ENCODE assay signal across 21 mouse cellular contexts in the genomic region with DNA sequence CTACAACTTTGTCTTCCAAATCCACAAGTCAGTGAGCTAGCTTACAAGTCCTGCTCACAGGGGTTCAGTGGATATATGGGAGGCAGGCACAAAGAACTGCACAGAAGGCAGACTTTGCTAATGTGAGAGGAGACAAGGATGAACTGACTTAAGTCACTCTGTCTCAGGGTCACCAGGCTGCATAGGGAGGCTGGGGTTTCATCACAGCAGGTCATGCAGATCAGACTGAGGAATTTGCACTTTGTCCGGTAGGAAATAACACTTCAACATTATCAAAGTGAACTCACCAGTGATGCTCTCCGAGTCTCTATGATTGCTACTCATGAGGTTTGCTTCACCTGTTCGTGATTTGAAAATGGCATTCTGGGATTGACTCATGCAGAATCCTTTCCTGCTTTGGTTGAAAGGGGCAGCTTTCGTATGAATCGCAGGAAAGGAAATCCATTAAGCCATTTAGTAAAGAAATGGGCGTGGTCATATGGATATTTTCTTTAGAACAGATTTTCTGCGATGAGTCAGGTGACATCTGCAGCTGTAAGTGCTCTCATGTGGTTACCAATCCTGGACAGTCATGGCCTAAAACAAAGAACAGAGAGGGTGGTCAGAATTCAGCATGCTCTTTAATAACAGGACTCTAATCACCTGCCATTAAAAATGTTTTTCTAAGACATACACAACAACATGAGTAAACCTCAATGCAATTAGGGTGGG. TPM values are rescaled to one million over a fixed set of nuclear protein-coding genes. Genes with fewer than 3 reads are reported as not detected.
DNase-seq lines count a peak whose midpoint lies in the region; ATAC-seq and TF ChIP-seq lines count a peak whose summit lies in the region.
"Had no signal": no experiment of that assay in that cellular context is flagged by ENCODE, and none has a peak within 500 bp of the region (broad histone marks: within the 10 kb centered on the region; RNA-seq: fewer than 3 reads in every experiment).

No protein-coding gene starts in this region.

- TF ChIP-seq CTCF in heart, adult 2 months (IDR thresholded peaks at IDR 0.05), result no peak

- no peak for TF ChIP-seq EP300 in heart, adult 2 months (IDR thresholded peaks at IDR 0.05; ENCODE audit: insufficient read depth, low read depth, low read length)

- H3K4me2 ChIP-seq in heart, embryonic 12.5 days, result no peak overlapping the region
- no peak overlapping the region for H3K4me2 ChIP-seq in kidney, embryonic 16.5 days (replicated peaks; ENCODE audit: low read depth, low read length)
- H3K4me2 ChIP-seq: forebrain, embryonic 15.5 days; hindbrain, embryonic 15.5 days; midbrain, embryonic 13.5 days; neural tube, embryonic 13.5 days had no signal

- no peaks in the 10 kb centered on the region for H3K9me3 ChIP-seq in heart, embryonic 12.5 days (replicated peaks)
- no peaks in the 10 kb centered on the region for H3K9me3 ChIP-seq in kidney, embryonic 16.5 days (ENCODE audit: low read length)
- H3K9me3 ChIP-seq: forebrain, embryonic 15.5 days; hindbrain, embryonic 15.5 days; limb, embryonic 10.5 days; midbrain, embryonic 13.5 days; neural tube, embryonic 13.5 days had no signal

- peak overlapping the region; percentile 48 for H3K27ac ChIP-seq in heart, adult 2 months
- H3K27ac ChIP-seq in heart, embryonic 12.5 days (ENCODE audit: poor library complexity, severe bottlenecking), result no peak overlapping the region
- H3K27ac ChIP-seq in kidney, embryonic 16.5 days (ENCODE audit: low read length), result no peak overlapping the region
- H3K27ac ChIP-seq: forebrain, embryonic 15.5 days; hindbrain, embryonic 15.5 days; kidney, postnatal 0 days; limb, embryonic 10.5 days; liver, embryonic 14.5 days; midbrain, embryonic 13.5 days; neural tube, embryonic 13.5 days; stomach, postnatal 0 days had no signal

- 50% methylated on average over 7 of the region's 7 CpGs for WGBS in heart, adult 2 months
- WGBS in heart, embryonic 12.5 days, result 85% methylated on average over 7 of the region's 7 CpGs
- 86% methylated on average over 7 of the region's 7 CpGs for WGBS in kidney, embryonic 16.5 days

- intact Hi-C loops in heart, adult 2 months (cut with DNase I), result no loop called here

- ATAC-seq in heart, embryonic 12.5 days (ENCODE audit: insufficient number of reproducible peaks, low FRiP score), result no peak
- ATAC-seq in kidney, embryonic 16.5 days (ENCODE audit: low FRiP score, low TSS enrichment), result no peak
- ATAC-seq in frontal cortex, adult (ENCODE audit: low TSS enrichment), result no peak
- ATAC-seq: forebrain, embryonic 15.5 days; lung, postnatal 0 days; midbrain, embryonic 13.5 days had no signal

- no peak overlapping the region for H3K9ac ChIP-seq in heart, adult 2 months (ENCODE audit: low read depth, low read length)
- H3K9ac ChIP-seq in heart, embryonic 12.5 days, result no peak overlapping the region
- H3K9ac ChIP-seq in kidney, embryonic 16.5 days (replicated peaks; ENCODE audit: low read length), result no peak overlapping the region
- H3K9ac ChIP-seq: forebrain, embryonic 15.5 days; hindbrain, embryonic 15.5 days; liver, embryonic 14.5 days; midbrain, embryonic 13.5 days; neural tube, embryonic 13.5 days had no signal

- no peak for DNase-seq in heart, adult 2 months
- DNase-seq in kidney, adult 18-20 months, result peak; percentile 25
- DNase-seq in 3T3-L1 (ENCODE audit: low read depth, low spot score), result peak; percentile 55
- DNase-seq in kidney, postnatal 25 days, result peak; percentile 39 to 60
- DNase-seq: cerebellum, adult 11-12 months; cerebellum, postnatal 14 days; embryo, embryonic 11 days; layer of hippocampus, adult 9-11 months; right cerebral cortex, adult 18-20 months had no signal

- peaks cover 13% of the 10 kb centered on the region for H3K4me1 ChIP-seq in heart, adult 2 months (ENCODE audit: control insufficient read depth, insufficient read depth, low read length)
- peaks cover 27% of the 10 kb centered on the region for H3K4me1 ChIP-seq in heart, embryonic 12.5 days (replicated peaks)
- peaks cover 7% of the 10 kb centered on the region for H3K4me1 ChIP-seq in kidney, embryonic 16.5 days (ENCODE audit: insufficient read depth, low read length)
- H3K4me1 ChIP-seq: forebrain, embryonic 15.5 days; hindbrain, embryonic 15.5 days had no signal

- no peaks in the 10 kb centered on the region for H3K27me3 ChIP-seq in heart, adult 2 months (ENCODE audit: control insufficient read depth, insufficient read depth, low read length)
- no peaks in the 10 kb centered on the region for H3K27me3 ChIP-seq in heart, embryonic 12.5 days (replicated peaks)
- no peaks in the 10 kb centered on the region for H3K27me3 ChIP-seq in kidney, embryonic 16.5 days (ENCODE audit: insufficient read depth, low read length)
- H3K27me3 ChIP-seq: forebrain, embryonic 15.5 days; hindbrain, embryonic 15.5 days; midbrain, embryonic 13.5 days; neural tube, embryonic 13.5 days had no signal

- H3K79me2 ChIP-seq in heart, adult 2 months (replicated peaks; ENCODE audit: control insufficient read depth, insufficient read depth, low read length), result peaks cover 5% of the 10 kb centered on the region

- H3K4me3 ChIP-seq in heart, adult 2 months, result no peak overlapping the region
- H3K4me3 ChIP-seq in heart, embryonic 12.5 days, result no peak overlapping the region
- H3K4me3 ChIP-seq in kidney, embryonic 16.5 days (ENCODE audit: low read length), result no peak overlapping the region
- H3K4me3 ChIP-seq: forebrain, embryonic 15.5 days; hindbrain, embryonic 15.5 days; limb, embryonic 10.5 days; midbrain, embryonic 13.5 days; neural tube, embryonic 13.5 days had no signal

- peaks cover 30% of the 10 kb centered on the region for H3K36me3 ChIP-seq in heart, adult 2 months (ENCODE audit: control insufficient read depth, insufficient read depth, low read length)
- peaks cover 18% of the 10 kb centered on the region for H3K36me3 ChIP-seq in heart, embryonic 12.5 days
- peaks cover 15% of the 10 kb centered on the region for H3K36me3 ChIP-seq in kidney, embryonic 16.5 days (ENCODE audit: insufficient read depth, low read length)

- no peak for TF ChIP-seq POLR2A in heart, adult 2 months (IDR thresholded peaks at IDR 0.05; ENCODE audit: insufficient read depth, low read depth, low read length)

RNA-seq across cellular contexts. Expression of gene Trak2, which starts 27.1 kb away (rescaled TPM):
- total RNA-seq in heart, adult 2 months (2021), result 100 to 1,000 TPM; 179 to 232 TPM
- polyA plus RNA-seq in heart, adult 2 months (2012; rRNA removed), result 71.4 and 94.1 TPM in 2 replicates
- polyA plus RNA-seq in heart, embryonic 12.5 days (2016; fragmentation: Nextera tagmentation; extraction: Ambion mirVana), result 44.7 and 47.8 TPM in 2 replicates
- 17.3 and 19.4 TPM in 2 replicates for polyA plus RNA-seq in kidney, embryonic 16.5 days (2015; fragmentation: Nextera tagmentation; extraction: Ambion mirVana)

RNA-seq across cellular contexts. Expression of gene Stradb, which starts 27.2 kb away (rescaled TPM):
- 10 to 100 TPM; 61.3 to 81.4 TPM for total RNA-seq in heart, adult 2 months (2021)
- 28.5 and 47.3 TPM in 2 replicates for polyA plus RNA-seq in heart, adult 2 months (2012; rRNA removed)
- polyA plus RNA-seq in heart, embryonic 12.5 days (2016; fragmentation: Nextera tagmentation; extraction: Ambion mirVana), result 23.1 and 25.5 TPM in 2 replicates
- 29.0 and 29.6 TPM in 2 replicates for polyA plus RNA-seq in kidney, embryonic 16.5 days (2015; fragmentation: Nextera tagmentation; extraction: Ambion mirVana)

Comparison
In these comparisons a context has a peak if more than half of its experiments do, and no peak if none do; other contexts are left out.
1. DNase-seq: peak in kidney, adult 18-20 months (single experiment), 3T3-L1 (single experiment) and kidney, postnatal 25 days (2 of 2); none in heart, adult 2 months (0 of 2).